Mouse (Mus musculus) cerebellum, postnatal 25 days (tissue): ENCODE measurements around the gene 1700001C19Rik.
A peak's percentile ranks its signal among the peaks of the same experiment; 100 is the strongest.

Source experiments
- DNase-seq, 2 experiments: peaks; one replicate each; pipeline ENCODE4 v3.0.0; 2021; ENCODE audit warnings: mixed read lengths in 2 of 2

The 1700001C19Rik gene

GRCm38 (mm10) chr17:47461688-47462087, 24.5 kb upstream of the 1700001C19Rik start:
- no peak for DNase-seq

- no peak for DNase-seq
Observed at GRCm38 (mm10) chr17:47459341-47459919, 22.3 kb upstream of the 1700001C19Rik start.

GRCm38 (mm10) chr17:47458936-47459335, 21.8 kb upstream of the 1700001C19Rik start:
- DNase-seq = no peak

- no peak for DNase-seq
Observed at GRCm38 (mm10) chr17:47458310-47458709, 21.1 kb upstream of the 1700001C19Rik start.

- DNase-seq = no peak
Observed at GRCm38 (mm10) chr17:47454675-47455074, 17.5 kb upstream of the 1700001C19Rik start.

GRCm38 (mm10) chr17:47452886-47453285, 15.7 kb upstream of the 1700001C19Rik start:
- no peak for DNase-seq

- no peak for DNase-seq
Observed at GRCm38 (mm10) chr17:47450880-47451565, 13.8 kb upstream of the 1700001C19Rik start.

- DNase-seq = no peak
Observed at GRCm38 (mm10) chr17:47450239-47450638, 13.1 kb upstream of the 1700001C19Rik start.

- DNase-seq = no peak
Observed at GRCm38 (mm10) chr17:47449432-47449831, 12.3 kb upstream of the 1700001C19Rik start.

- DNase-seq = no peak
Observed at GRCm38 (mm10) chr17:47448523-47449372, 11.6 kb upstream of the 1700001C19Rik start.

- DNase-seq = no peak
Observed at GRCm38 (mm10) chr17:47446561-47446960, 9.4 kb upstream of the 1700001C19Rik start.

GRCm38 (mm10) chr17:47446025-47446424, 8.8 kb upstream of the 1700001C19Rik start:
- DNase-seq = no peak

- DNase-seq = no peak
Observed at GRCm38 (mm10) chr17:47445518-47445917, 8.3 kb upstream of the 1700001C19Rik start.

GRCm38 (mm10) chr17:47444113-47444512, 6.9 kb upstream of the 1700001C19Rik start:
- no peak for DNase-seq

- no peak for DNase-seq
Observed at GRCm38 (mm10) chr17:47442271-47442670, 5.1 kb upstream of the 1700001C19Rik start.

- no peak for DNase-seq
Observed at GRCm38 (mm10) chr17:47441296-47442051, 4.3 kb upstream of the 1700001C19Rik start.

GRCm38 (mm10) chr17:47440359-47440890, 3.2 kb upstream of the 1700001C19Rik start:
- peak in 1 of 2 experiments; percentile 18 for DNase-seq

GRCm38 (mm10) chr17:47439396-47440028, 2.3 kb upstream of the 1700001C19Rik start:
- no peak for DNase-seq

GRCm38 (mm10) chr17:47438611-47439010, 1.4 kb upstream of the 1700001C19Rik start:
- DNase-seq = no peak

- DNase-seq = peak in 1 of 2 experiments; percentile 30
Observed at GRCm38 (mm10) chr17:47436156-47436906, 845 bp downstream of the 1700001C19Rik start, which contains the start of gene AI661453. Gene AI661453 (plus strand): TSS chr17:47436615.

- DNase-seq = no peak
Observed at GRCm38 (mm10) chr17:47430815-47431214, 6.4 kb downstream of the 1700001C19Rik start.
